ENCODE assay signal across 8 mouse cellular contexts in the genomic region with DNA sequence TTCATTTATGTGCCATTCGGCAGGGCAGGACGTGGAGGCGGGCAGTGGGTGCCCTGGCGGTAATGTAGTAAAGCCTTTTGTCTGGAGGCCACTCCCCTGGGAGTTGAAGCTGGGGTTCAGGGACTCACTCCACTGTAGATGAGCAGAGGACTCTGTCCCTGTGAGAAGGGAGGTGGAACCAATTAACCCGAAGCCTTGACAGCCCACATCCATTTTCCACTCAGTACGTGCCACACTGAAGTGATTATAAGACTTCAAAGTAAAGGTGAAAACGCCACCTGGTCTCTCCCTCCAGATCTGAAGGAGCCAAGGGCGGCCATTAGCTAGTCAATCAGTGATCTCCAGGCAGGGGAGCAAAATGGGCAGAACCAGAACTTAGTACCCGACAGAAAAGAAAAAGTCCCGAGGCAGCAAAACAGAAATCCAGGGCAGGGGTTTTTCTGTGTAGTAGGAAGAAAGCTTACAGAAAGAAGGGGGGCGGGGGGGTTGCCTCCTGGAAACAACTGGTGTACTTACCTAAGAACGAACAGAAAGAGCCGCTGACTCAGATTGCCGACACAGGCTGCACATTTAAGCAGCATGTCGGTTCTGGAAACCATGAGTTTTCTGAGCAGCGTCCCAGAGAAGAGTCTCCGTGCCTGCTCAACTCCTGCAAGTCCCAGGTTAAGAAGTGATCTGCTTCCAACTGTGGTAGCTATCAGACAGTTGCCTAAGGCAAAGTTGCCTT. TPM values are rescaled to one million over a fixed set of nuclear protein-coding genes. Genes with fewer than 3 reads are reported as not detected.
DNase-seq lines count a peak whose midpoint lies in the region; ATAC-seq lines count a peak whose summit lies in the region.

A gene (minus strand): TSS at position 677 of the 727 bp plus-strand sequence.

- H3K27me3 ChIP-seq in forebrain, embryonic 12.5 days, result peaks cover 29% of the 10 kb centered on the region
- H3K27me3 ChIP-seq in hindbrain, embryonic 11.5 days (ENCODE audit: control insufficient read depth, insufficient read depth, low read length), result peaks cover 14% of the 10 kb centered on the region
- peaks cover 30% of the 10 kb centered on the region for H3K27me3 ChIP-seq in midbrain, embryonic 13.5 days

- H3K27ac ChIP-seq in forebrain, embryonic 12.5 days, result no peak within 1 kb of the TSS
- H3K27ac ChIP-seq in hindbrain, embryonic 11.5 days (ENCODE audit: low read depth, low read length), result no peak within 1 kb of the TSS
- H3K27ac ChIP-seq in midbrain, embryonic 13.5 days, result no peak within 1 kb of the TSS

- peak within 1 kb of the TSS; percentile 49; the same call in 1 of the 2 replicates for H3K9ac ChIP-seq in forebrain, embryonic 12.5 days
- H3K9ac ChIP-seq in hindbrain, embryonic 11.5 days (ENCODE audit: low read depth, low read length), result no peak within 1 kb of the TSS
- H3K9ac ChIP-seq in midbrain, embryonic 13.5 days (replicated peaks), result peak within 1 kb of the TSS; percentile 8; the same call in 1 of the 2 replicates

- peaks cover 38% of the 10 kb centered on the region for H3K4me1 ChIP-seq in forebrain, embryonic 12.5 days
- H3K4me1 ChIP-seq in hindbrain, embryonic 11.5 days (replicated peaks; ENCODE audit: control insufficient read depth, insufficient read depth, low read length), result peaks cover 4% of the 10 kb centered on the region; the same call in 1 of the 2 replicates
- peaks cover 40% of the 10 kb centered on the region for H3K4me1 ChIP-seq in midbrain, embryonic 13.5 days (replicated peaks)

- DNase-seq in A20 (ENCODE audit: low read depth, low spot score), result peak; percentile 18
- DNase-seq in hindbrain, embryonic 11.5 days (ENCODE audit: low spot score), result peak; percentile 41
- no peak for DNase-seq in layer of hippocampus, postnatal 36 days
- no peak for DNase-seq in urinary bladder, postnatal 4 days (ENCODE audit: low spot score in 2 of 2)
- DNase-seq in cerebellum, adult 9-10 months, result no peak

- H3K4me3 ChIP-seq in forebrain, embryonic 12.5 days (replicated peaks), result peak within 1 kb of the TSS; percentile 99
- peak within 1 kb of the TSS; percentile 1 for H3K4me3 ChIP-seq in hindbrain, embryonic 11.5 days (ENCODE audit: low read depth, low read length)
- peak within 1 kb of the TSS; percentile 96 for H3K4me3 ChIP-seq in midbrain, embryonic 13.5 days (replicated peaks)

- 30% methylated on average over 17 of the region's 17 CpGs for WGBS in forebrain, embryonic 12.5 days
- 31% methylated on average over 17 of the region's 17 CpGs for WGBS in hindbrain, embryonic 11.5 days
- 33% methylated on average over 17 of the region's 17 CpGs for WGBS in midbrain, embryonic 13.5 days

- ATAC-seq in activated CD4-positive, CD25-positive, alpha-beta regulatory T cell, adult 4 months, result peak; percentile 9
- no peak for ATAC-seq in forebrain, embryonic 12.5 days (ENCODE audit: low FRiP score)
- no peak for ATAC-seq in hindbrain, embryonic 11.5 days (ENCODE audit: low FRiP score)
- ATAC-seq in midbrain, embryonic 13.5 days, result no peak

- H3K36me3 ChIP-seq in forebrain, embryonic 12.5 days (replicated peaks), result no peaks in the 10 kb centered on the region
- no peaks in the 10 kb centered on the region for H3K36me3 ChIP-seq in hindbrain, embryonic 11.5 days (ENCODE audit: control insufficient read depth, insufficient read depth, low read length)
- H3K36me3 ChIP-seq in midbrain, embryonic 13.5 days, result no peaks in the 10 kb centered on the region

- H3K4me2 ChIP-seq in forebrain, embryonic 12.5 days, result peak within 1 kb of the TSS; percentile 90
- peak within 1 kb of the TSS; percentile 87 for H3K4me2 ChIP-seq in hindbrain, embryonic 11.5 days (replicated peaks; ENCODE audit: low read depth, low read length)
- H3K4me2 ChIP-seq in midbrain, embryonic 13.5 days (replicated peaks), result peak within 1 kb of the TSS; percentile 68

- H3K9me3 ChIP-seq in forebrain, embryonic 12.5 days, result no peaks in the 10 kb centered on the region
- no peaks in the 10 kb centered on the region for H3K9me3 ChIP-seq in hindbrain, embryonic 11.5 days (ENCODE audit: control insufficient read depth, low read length)
- H3K9me3 ChIP-seq in midbrain, embryonic 13.5 days, result no peaks in the 10 kb centered on the region

RNA-seq across cellular contexts. Expression of the gene that starts here (rescaled TPM):
- 10 to 100 TPM; 22.8 TPM for polyA plus RNA-seq in activated CD4-positive, CD25-positive, alpha-beta regulatory T cell, adult 4 months (2017; shearing (Covaris generic))
- 25.6 and 26.0 TPM in 2 replicates for polyA plus RNA-seq in forebrain, embryonic 12.5 days (2016; fragmentation: Nextera tagmentation; extraction: Ambion mirVana)
- polyA plus RNA-seq in hindbrain, embryonic 11.5 days (2014; fragmentation: Nextera tagmentation; extraction: Ambion mirVana), result 19.1 and 24.1 TPM in 2 replicates
- 10 to 100 TPM; 54.0 to 61.5 TPM for total RNA-seq in layer of hippocampus, postnatal 36 days (2021)
- 21.5 TPM in 2 replicates for polyA plus RNA-seq in midbrain, embryonic 13.5 days (2015; fragmentation: Nextera tagmentation; extraction: Ambion mirVana)

Comparison
In these comparisons a context has a peak if more than half of its experiments do, and no peak if none do; other contexts are left out.
1. DNase-seq: peak in A20 (single experiment) and hindbrain, embryonic 11.5 days (single experiment); none in layer of hippocampus, postnatal 36 days (0 of 2), urinary bladder, postnatal 4 days (0 of 2) and cerebellum, adult 9-10 months (single experiment).
2. H3K4me3 ChIP-seq: peak in every context shown above with its lines; median percentile 99 in forebrain, embryonic 12.5 days; 96 in midbrain, embryonic 13.5 days; 1 in hindbrain, embryonic 11.5 days.
3. Peak in every context shown above with its lines, with median percentiles within 50 percentile points of each other: H3K4me2 ChIP-seq.